Mouse (Mus musculus): ENCODE results near the gene Gmnn. TPM values are rescaled to one million over a fixed set of nuclear protein-coding genes. Genes with fewer than 3 reads are reported as not detected.

Gene Gmnn
- polyA plus RNA-seq (2015; fragmentation: Nextera tagmentation; extraction: Ambion mirVana) = 95.4 and 113 TPM in 2 replicates

GRCm38 (mm10) chr13:24761403-24762227 is at the start of gene Gmnn:
Gene Gmnn (minus strand): TSS chr13:24761923.
- H3K9me3 ChIP-seq (replicated peaks) = no peaks in the 10 kb centered on the region
- WGBS (ENCODE audit: insufficient replicate concordance) = under 1% methylated on average over 79 of the region's 79 CpGs
- peak; percentile 98 for ATAC-seq (ENCODE audit: insufficient read depth)
- peaks cover 32% of the 10 kb centered on the region for H3K36me3 ChIP-seq (replicated peaks)
- peak within 1 kb of the TSS; percentile 99 for H3K27ac ChIP-seq (replicated peaks)
- H3K4me1 ChIP-seq (replicated peaks) = peaks cover 40% of the 10 kb centered on the region
- peak within 1 kb of the TSS; percentile 98 for H3K9ac ChIP-seq
- H3K27me3 ChIP-seq = no peaks in the 10 kb centered on the region
- peak within 1 kb of the TSS; percentile 84 for H3K4me2 ChIP-seq
- peak within 1 kb of the TSS; percentile 99 for H3K4me3 ChIP-seq (replicated peaks)

- H3K27me3 ChIP-seq = no peaks in the 10 kb centered on the region
- H3K36me3 ChIP-seq (replicated peaks) = peaks cover 60% of the 10 kb centered on the region
- peaks cover 28% of the 10 kb centered on the region for H3K4me1 ChIP-seq (replicated peaks)
- H3K4me2 ChIP-seq = no peak overlapping the region; the same call in 1 of the 2 replicates
- H3K9ac ChIP-seq = no peak overlapping the region
- no peak overlapping the region for H3K27ac ChIP-seq (replicated peaks)
- no peaks in the 10 kb centered on the region for H3K9me3 ChIP-seq (replicated peaks)
- no peak for ATAC-seq (ENCODE audit: insufficient read depth)
- H3K4me3 ChIP-seq (replicated peaks) = no peak overlapping the region
Measured at GRCm38 (mm10) chr13:24806079-24806478, 44.4 kb upstream of the Gmnn start.

- no peak for ATAC-seq (ENCODE audit: insufficient read depth)
- WGBS (ENCODE audit: insufficient replicate concordance) = 11% methylated on average over 2 of the region's 2 CpGs
- Histone ChIP-seq H3K27me3 (no peaks in the 10 kb centered on the region), H3K4me1 (replicated peaks) (peaks cover 37% of the 10 kb centered on the region), H3K27ac (replicated peaks) (peak overlapping the region; percentile 100), H3K4me3 (replicated peaks) (peak overlapping the region; percentile 94), H3K4me2 (peak overlapping the region; percentile 89), H3K36me3 (replicated peaks) (peaks cover 32% of the 10 kb centered on the region), H3K9ac (peak overlapping the region; percentile 100), H3K9me3 (replicated peaks) (no peaks in the 10 kb centered on the region)
Measured at GRCm38 (mm10) chr13:24803196-24803595, 41.5 kb upstream of the Gmnn start.

GRCm38 (mm10) chr13:24802131-24802691 is 40.5 kb upstream of the Gmnn start:
- peaks cover 32% of the 10 kb centered on the region for H3K4me1 ChIP-seq (replicated peaks)
- peaks cover 22% of the 10 kb centered on the region for H3K36me3 ChIP-seq (replicated peaks)
- H3K27ac ChIP-seq (replicated peaks) = peak overlapping the region; percentile 100
- H3K4me2 ChIP-seq = peak overlapping the region; percentile 89
- H3K27me3 ChIP-seq = no peaks in the 10 kb centered on the region
- H3K9ac ChIP-seq = peak overlapping the region; percentile 100
- WGBS (ENCODE audit: insufficient replicate concordance) = under 1% methylated on average over 26 of the region's 26 CpGs
- H3K4me3 ChIP-seq (replicated peaks) = peak overlapping the region; percentile 94
- ATAC-seq (ENCODE audit: insufficient read depth) = no peak
- H3K9me3 ChIP-seq (replicated peaks) = no peaks in the 10 kb centered on the region

GRCm38 (mm10) chr13:24801308-24801921 is 39.7 kb upstream of the Gmnn start, which contains the start of gene BC005537:
Gene BC005537 (plus strand): TSS chr13:24801657.
- peaks cover 16% of the 10 kb centered on the region for H3K36me3 ChIP-seq (replicated peaks)
- H3K27me3 ChIP-seq = no peaks in the 10 kb centered on the region
- H3K4me2 ChIP-seq = peak within 1 kb of the TSS; percentile 89
- peak within 1 kb of the TSS; percentile 100 for H3K27ac ChIP-seq (replicated peaks)
- under 1% methylated on average over 72 of the region's 74 CpGs for WGBS (ENCODE audit: insufficient replicate concordance)
- ATAC-seq (ENCODE audit: insufficient read depth) = peak; percentile 33
- H3K4me1 ChIP-seq (replicated peaks) = peaks cover 29% of the 10 kb centered on the region
- H3K4me3 ChIP-seq (replicated peaks) = peak within 1 kb of the TSS; percentile 94
- H3K9ac ChIP-seq = peak within 1 kb of the TSS; percentile 100
- H3K9me3 ChIP-seq (replicated peaks) = no peaks in the 10 kb centered on the region

- Histone ChIP-seq H3K27me3 (no peaks in the 10 kb centered on the region), H3K9me3 (replicated peaks) (no peaks in the 10 kb centered on the region), H3K36me3 (replicated peaks) (peaks cover 10% of the 10 kb centered on the region), H3K4me2 (peak overlapping the region; percentile 89), H3K9ac (peak overlapping the region; percentile 100), H3K27ac (replicated peaks) (peak overlapping the region; percentile 100), H3K4me1 (replicated peaks) (peaks cover 27% of the 10 kb centered on the region), H3K4me3 (replicated peaks) (peak overlapping the region; percentile 94)
- WGBS (ENCODE audit: insufficient replicate concordance) = under 1% methylated on average over 42 of the region's 42 CpGs
- ATAC-seq (ENCODE audit: insufficient read depth) = peak; percentile 94
Measured at GRCm38 (mm10) chr13:24800674-24801307, 39.1 kb upstream of the Gmnn start.

GRCm38 (mm10) chr13:24799925-24800673 is 38.4 kb upstream of the Gmnn start:
- under 1% methylated on average over 31 of the region's 31 CpGs for WGBS (ENCODE audit: insufficient replicate concordance)
- Histone ChIP-seq H3K27ac (replicated peaks) (peak overlapping the region; percentile 91), H3K9me3 (replicated peaks) (no peaks in the 10 kb centered on the region), H3K36me3 (replicated peaks) (peaks cover 4% of the 10 kb centered on the region), H3K4me3 (replicated peaks) (peak overlapping the region; percentile 94), H3K27me3 (no peaks in the 10 kb centered on the region), H3K9ac (peak overlapping the region; percentile 74), H3K4me2 (peak overlapping the region; percentile 89), H3K4me1 (replicated peaks) (peaks cover 21% of the 10 kb centered on the region)
- peak; percentile 10 for ATAC-seq (ENCODE audit: insufficient read depth)

- peak overlapping the region; percentile 89 for H3K4me2 ChIP-seq
- peak overlapping the region; percentile 94 for H3K4me3 ChIP-seq (replicated peaks)
- peak overlapping the region; percentile 91 for H3K27ac ChIP-seq (replicated peaks)
- peaks cover 17% of the 10 kb centered on the region for H3K4me1 ChIP-seq (replicated peaks)
- no peaks in the 10 kb centered on the region for H3K9me3 ChIP-seq (replicated peaks)
- H3K27me3 ChIP-seq = no peaks in the 10 kb centered on the region
- 66% methylated on average over 5 of the region's 5 CpGs for WGBS (ENCODE audit: insufficient replicate concordance)
- H3K36me3 ChIP-seq (replicated peaks) = no peaks in the 10 kb centered on the region; the same call in 1 of the 2 replicates
- peak overlapping the region; percentile 74 for H3K9ac ChIP-seq
- no peak for ATAC-seq (ENCODE audit: insufficient read depth)
Measured at GRCm38 (mm10) chr13:24799378-24799777, 37.7 kb upstream of the Gmnn start.

GRCm38 (mm10) chr13:24798686-24799085 is 37.0 kb upstream of the Gmnn start:
- no peak overlapping the region for H3K4me2 ChIP-seq
- H3K9ac ChIP-seq = no peak overlapping the region
- no peaks in the 10 kb centered on the region for H3K36me3 ChIP-seq (replicated peaks)
- no peak for ATAC-seq (ENCODE audit: insufficient read depth)
- H3K4me3 ChIP-seq (replicated peaks) = no peak overlapping the region
- H3K9me3 ChIP-seq (replicated peaks) = no peaks in the 10 kb centered on the region
- H3K27me3 ChIP-seq = no peaks in the 10 kb centered on the region
- WGBS (ENCODE audit: insufficient replicate concordance) = 86% methylated on average over 4 of the region's 4 CpGs
- peaks cover 17% of the 10 kb centered on the region for H3K4me1 ChIP-seq (replicated peaks)
- H3K27ac ChIP-seq (replicated peaks) = no peak overlapping the region

- no peaks in the 10 kb centered on the region for H3K9me3 ChIP-seq (replicated peaks)
- 65% methylated on average over 9 of the region's 9 CpGs for WGBS (ENCODE audit: insufficient replicate concordance)
- no peak overlapping the region for H3K4me3 ChIP-seq (replicated peaks)
- no peak overlapping the region for H3K9ac ChIP-seq
- no peaks in the 10 kb centered on the region for H3K36me3 ChIP-seq (replicated peaks)
- H3K4me1 ChIP-seq (replicated peaks) = no peaks in the 10 kb centered on the region; the same call in 1 of the 2 replicates
- no peak for ATAC-seq (ENCODE audit: insufficient read depth)
- H3K4me2 ChIP-seq = no peak overlapping the region
- no peaks in the 10 kb centered on the region for H3K27me3 ChIP-seq
- H3K27ac ChIP-seq (replicated peaks) = peak overlapping the region; percentile 46; the same call in 1 of the 2 replicates
Measured at GRCm38 (mm10) chr13:24792411-24793045, 30.8 kb upstream of the Gmnn start.

Measured in liver, embryonic 15.5 days (tissue).